Mouse (Mus musculus): Measurements from ENCODE around the gene Jak1. TPM values are rescaled to one million over a fixed set of nuclear protein-coding genes. Genes with fewer than 3 reads are reported as not detected.

The Jak1 gene
- polyA plus RNA-seq, 1 experiment from 2014 or later, result 53.6 TPM

DNA sequence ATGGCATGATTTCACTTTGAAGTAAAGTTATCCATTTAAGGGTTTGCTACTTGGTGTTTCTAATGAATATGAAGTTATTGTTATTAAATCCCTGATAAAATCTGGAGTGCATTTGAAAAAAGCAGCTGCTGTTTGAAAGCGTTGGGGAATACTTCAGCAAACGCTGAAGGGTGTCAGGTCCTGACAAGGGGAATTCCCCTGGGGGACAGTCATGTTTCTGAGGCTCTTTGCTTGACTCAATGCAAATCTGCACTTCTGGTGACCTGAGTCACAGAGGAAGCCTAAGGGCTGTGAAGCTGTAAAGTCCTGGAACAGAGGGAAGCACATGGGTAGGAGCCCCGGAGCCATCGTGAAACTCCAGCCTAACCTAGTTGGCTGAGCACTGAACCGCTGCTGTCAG is 123.3 kb downstream of the Jak1 start:
- Histone ChIP-seq H3K9me3 (no peaks in the 10 kb centered on the region), H3K4me1 (no peaks in the 10 kb centered on the region), H3K9ac (no peak overlapping the region), H3K4me3 (no peak overlapping the region), H3K27me3 (replicated peaks) (no peaks in the 10 kb centered on the region), H3K36me3 (0 out of 2 replicates have a peak, but pooled peaks cover 3% of the 10 kb centered on the region), H3K4me2 (no peak overlapping the region), H3K27ac (replicated peaks) (no peak overlapping the region)
- WGBS, result 64% methylated on average over 5 of the region's 5 CpGs
- ATAC-seq (ENCODE audit: extremely low read depth, insufficient number of reproducible peaks, low FRiP score, low TSS enrichment), result no peak

DNA sequence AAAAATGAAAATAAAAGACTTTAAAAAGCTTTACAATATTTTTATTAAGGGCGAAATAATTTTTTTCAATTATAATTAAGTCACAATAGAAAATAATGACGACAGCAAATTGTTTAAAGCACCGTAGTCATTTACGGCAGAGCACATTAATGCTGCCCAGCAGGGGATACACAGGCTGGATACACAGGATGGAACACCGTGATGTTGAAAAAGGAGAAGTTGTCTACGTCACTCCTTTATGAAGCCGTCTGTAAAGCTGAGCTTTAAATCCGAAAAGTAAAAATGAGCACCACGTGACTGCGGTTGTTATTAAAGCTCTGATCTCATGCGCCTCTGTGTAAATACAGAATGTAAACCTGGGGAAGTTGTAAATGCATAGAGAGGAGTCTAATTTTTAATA is 127.1 kb downstream of the Jak1 start:
- ATAC-seq (ENCODE audit: extremely low read depth, insufficient number of reproducible peaks, low FRiP score, low TSS enrichment), result no peak
- H3K9ac ChIP-seq, result no peak overlapping the region
- H3K4me2 ChIP-seq, result no peak overlapping the region
- H3K9me3 ChIP-seq, result no peaks in the 10 kb centered on the region
- whole genome bisulfite sequencing, result 85% methylated on average over 11 of the region's 11 CpGs
- no peaks in the 10 kb centered on the region for H3K27me3 ChIP-seq (replicated peaks)
- peaks cover 4% of the 10 kb centered on the region; the same call in 1 of the 2 replicates for H3K36me3 ChIP-seq
- H3K27ac ChIP-seq (replicated peaks), result no peak overlapping the region
- no peaks in the 10 kb centered on the region for H3K4me1 ChIP-seq
- H3K4me3 ChIP-seq, result no peak overlapping the region

DNA sequence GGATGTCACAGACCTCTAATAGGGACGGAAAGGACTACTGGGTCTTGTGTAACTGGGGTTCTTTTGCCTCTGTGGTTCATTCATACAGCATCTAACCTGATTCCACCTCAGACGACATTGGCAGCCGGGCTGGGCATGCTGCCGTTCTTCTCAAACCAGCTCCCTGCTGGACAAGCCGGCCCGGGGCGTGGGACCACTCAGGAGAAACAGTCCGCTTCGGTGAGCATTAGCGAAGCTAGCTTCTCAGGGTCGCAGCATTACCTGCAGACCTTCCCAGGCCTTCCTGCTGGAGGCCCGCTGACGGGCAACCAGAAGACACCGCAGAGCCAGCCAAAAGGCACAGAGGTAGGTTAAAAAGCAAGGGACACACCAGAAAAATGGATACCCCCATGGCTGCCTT is 129.2 kb downstream of the Jak1 start:
- H3K27ac ChIP-seq (replicated peaks), result no peak overlapping the region
- no peaks in the 10 kb centered on the region for H3K9me3 ChIP-seq
- no peaks in the 10 kb centered on the region for H3K27me3 ChIP-seq (replicated peaks)
- ATAC-seq (ENCODE audit: extremely low read depth, insufficient number of reproducible peaks, low FRiP score, low TSS enrichment), result no peak
- no peaks in the 10 kb centered on the region for H3K4me1 ChIP-seq
- no peak overlapping the region for H3K9ac ChIP-seq
- peaks cover 10% of the 10 kb centered on the region for H3K36me3 ChIP-seq
- no peak overlapping the region for H3K4me3 ChIP-seq
- H3K4me2 ChIP-seq, result no peak overlapping the region
- WGBS, result 86% methylated on average over 14 of the region's 14 CpGs

DNA sequence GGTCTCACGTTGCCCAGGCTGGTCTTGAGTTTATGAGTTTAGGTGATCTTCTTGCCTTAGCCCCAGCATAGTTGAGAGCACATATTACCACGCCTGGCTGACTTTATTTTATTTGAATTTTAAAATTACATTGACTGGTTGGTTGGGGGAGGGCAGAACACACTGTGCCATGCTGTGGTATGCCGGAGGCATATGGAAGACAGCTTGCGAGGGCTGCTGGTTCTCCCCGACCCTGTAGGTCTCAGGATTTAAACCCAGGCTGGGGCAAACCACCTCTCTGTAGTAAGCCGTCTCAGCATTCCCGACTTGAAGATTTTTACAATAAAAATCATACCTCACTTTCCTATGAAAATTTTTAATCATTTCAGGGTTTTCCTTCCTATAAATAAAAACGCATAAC is 130.1 kb downstream of the Jak1 start:
- no peaks in the 10 kb centered on the region for H3K9me3 ChIP-seq
- ATAC-seq (ENCODE audit: extremely low read depth, insufficient number of reproducible peaks, low FRiP score, low TSS enrichment), result no peak
- no peaks in the 10 kb centered on the region for H3K4me1 ChIP-seq
- H3K27me3 ChIP-seq (replicated peaks), result no peaks in the 10 kb centered on the region
- H3K27ac ChIP-seq (replicated peaks), result no peak overlapping the region
- H3K4me3 ChIP-seq, result no peak overlapping the region
- H3K9ac ChIP-seq, result no peak overlapping the region
- 80% methylated on average over 8 of the region's 8 CpGs for WGBS
- H3K4me2 ChIP-seq, result no peak overlapping the region
- peaks cover 13% of the 10 kb centered on the region for H3K36me3 ChIP-seq

DNA sequence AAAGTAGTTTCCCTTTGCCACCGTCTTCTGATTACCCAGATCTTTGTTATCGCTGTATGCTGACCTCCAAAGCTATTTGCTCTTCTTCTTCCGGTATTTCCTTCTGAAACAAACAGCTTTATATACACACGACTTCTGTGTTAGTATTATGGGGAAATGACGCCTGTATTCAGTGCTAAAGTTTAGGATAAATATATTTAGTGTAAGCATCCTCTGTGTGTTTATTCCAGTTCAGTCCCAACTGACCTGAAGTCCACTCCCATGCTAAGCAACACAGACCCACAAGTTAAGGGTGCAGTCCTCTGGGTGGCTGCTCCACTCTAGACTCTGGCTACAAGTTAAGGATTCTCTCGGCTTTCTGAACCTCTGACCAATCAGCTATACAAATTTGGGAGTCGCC is 144.1 kb downstream of the Jak1 start:
- Histone ChIP-seq H3K9ac (no peak overlapping the region), H3K4me2 (no peak overlapping the region), H3K27ac (replicated peaks) (no peak overlapping the region), H3K4me1 (peaks cover 20% of the 10 kb centered on the region), H3K27me3 (replicated peaks) (no peaks in the 10 kb centered on the region), H3K36me3 (no peaks in the 10 kb centered on the region; the same call in 1 of the 2 replicates), H3K9me3 (no peaks in the 10 kb centered on the region), H3K4me3 (no peak overlapping the region)
- 83% methylated on average over 7 of the region's 7 CpGs for WGBS
- ATAC-seq (ENCODE audit: extremely low read depth, insufficient number of reproducible peaks, low FRiP score, low TSS enrichment), result no peak

DNA sequence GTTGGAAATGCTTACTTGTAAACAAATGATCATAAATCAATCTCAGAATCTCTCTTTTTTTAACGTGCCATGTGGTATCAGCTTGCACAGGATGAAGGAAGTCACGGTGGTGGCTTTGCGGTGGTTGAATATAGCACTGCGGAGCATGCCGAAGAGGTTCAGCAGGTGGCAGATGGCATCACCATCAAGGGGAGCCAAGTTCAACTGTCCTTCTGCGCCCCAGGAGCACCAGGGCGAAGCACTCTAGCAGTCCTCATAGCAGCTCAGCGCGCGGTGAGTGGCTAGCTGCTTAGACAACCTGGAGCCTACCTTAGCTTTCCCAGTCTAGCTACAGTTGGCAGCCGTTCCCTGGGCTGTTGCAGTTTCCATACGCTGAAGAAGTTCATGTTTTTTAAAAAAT is 158.0 kb downstream of the Jak1 start:
- no peak for ATAC-seq (ENCODE audit: extremely low read depth, insufficient number of reproducible peaks, low FRiP score, low TSS enrichment)
- Histone ChIP-seq H3K4me1 (no peaks in the 10 kb centered on the region), H3K9me3 (peaks cover 15% of the 10 kb centered on the region; the same call in 1 of the 2 replicates), H3K36me3 (peaks cover 23% of the 10 kb centered on the region), H3K4me3 (no peak overlapping the region), H3K27ac (replicated peaks) (no peak overlapping the region), H3K27me3 (replicated peaks) (no peaks in the 10 kb centered on the region), H3K4me2 (no peak overlapping the region), H3K9ac (no peak overlapping the region)
- 83% methylated on average over 12 of the region's 12 CpGs for WGBS

Other genes with a start within 250 kb of the Jak1 start
- gene Gm10577, start 244.6 kb downstream of the Jak1 start, polyA plus RNA-seq (2015; fragmentation: Nextera tagmentation; extraction: Ambion mirVana), result not detected in 2 replicates
- gene Raver2, start 196.3 kb downstream of the Jak1 start, polyA plus RNA-seq (2015; fragmentation: Nextera tagmentation; extraction: Ambion mirVana), result 3.6 and 3.8 TPM in 2 replicates
- 18.9 and 22.1 TPM in 2 replicates for gene Ak4, start 154.0 kb upstream of the Jak1 start, polyA plus RNA-seq (2015; fragmentation: Nextera tagmentation; extraction: Ambion mirVana)
- gene Dnajc6, start 231.4 kb upstream of the Jak1 start, polyA plus RNA-seq (2015; fragmentation: Nextera tagmentation; extraction: Ambion mirVana), result 0.16 and 0.39 TPM in 2 replicates